Mouse (Mus musculus): ENCODE measurements around the gene Rabep2.

GRCm38 (mm10) chr7:126416615-126417014 lies 11.9 kb upstream of the Rabep2 start:
- no peak for TF ChIP-seq EP300 (IDR thresholded peaks at IDR 0.05; ENCODE audit: low read depth)
- no peak for TF ChIP-seq CTCF (IDR thresholded peaks at IDR 0.05; ENCODE audit: low read depth)
